Mouse (Mus musculus) liver, embryonic 14.5 days (tissue): Measurements from ENCODE around the gene Ccdc169. TPM values are rescaled to one million over a fixed set of nuclear protein-coding genes. Genes with fewer than 3 reads are reported as not detected.

Source experiments
- ATAC-seq: fragments of 200-750 bp; cut with Nextera tagmentation; 2 replicates; pipeline ENCODE4 v1.8.0; 2017; ENCODE audit warnings: moderate number of reproducible peaks, mild to moderate bottlenecking, moderate library complexity; ENCODE audit not compliant: insufficient read depth
- DNase-seq, 3 experiments: peaks; one replicate each; pipeline ENCODE4 v3.0.0-alpha.2; 2012 to 2013; ENCODE audit warnings: low read depth in 3 of 3, low spot score in 3 of 3
- H3K27ac ChIP-seq: fragments of 300-500 bp; sonication (generic); 2 replicates; pipeline ENCODE4 v1.5.1; 2014; ENCODE audit warnings: moderate library complexity, mild to moderate bottlenecking, control low read depth, inconsistent platforms
- H3K27me3 ChIP-seq: fragments of 300-500 bp; sonication (generic); 2 replicates; pipeline ENCODE4 v1.6.1; 2014; ENCODE audit warnings: mild to moderate bottlenecking, low read length, moderate library complexity; ENCODE audit not compliant: control insufficient read depth, insufficient read depth
- H3K36me3 ChIP-seq: fragments of 300-500 bp; sonication (generic); replicated peaks from 2 replicates; pipeline ENCODE4 v1.6.1; 2014; ENCODE audit warnings: low read depth; ENCODE audit not compliant: control insufficient read depth, insufficient read depth
- H3K4me1 ChIP-seq, 2 experiments: fragments of 200-500 bp in 1 of 2; fragments of 300-500 bp in 1 of 2; sonication (generic) in 1 of 2; replicated peaks; 2 replicates each; pipeline ENCODE4 v1.6.1; 2012 to 2014; ENCODE audit warnings: antibody characterized with exemption in 1 of 2, inconsistent platforms in 1 of 2, low read length in 1 of 2; ENCODE audit not compliant: control insufficient read depth in 2 of 2, insufficient read depth in 2 of 2
- H3K4me2 ChIP-seq: fragments of 300-500 bp; sonication (generic); 2 replicates; pipeline ENCODE4 v1.6.1; 2014; ENCODE audit warnings: low read depth, mild to moderate bottlenecking, control low read depth, moderate library complexity
- H3K4me3 ChIP-seq, 2 experiments: fragments of 200-500 bp in 1 of 2; fragments of 300-500 bp in 1 of 2; sonication (generic) in 1 of 2; 2 replicates each; pipeline ENCODE4 v1.5.1; 2012 to 2014; ENCODE audit warnings: low read depth in 2 of 2, low read length in 2 of 2, mild to moderate bottlenecking in 2 of 2, control low read depth in 1 of 2, inconsistent platforms in 1 of 2, moderate library complexity in 1 of 2; ENCODE audit not compliant: insufficient read depth in 1 of 2
- H3K9ac ChIP-seq: fragments of 300-500 bp; sonication (generic); replicated peaks from 2 replicates; pipeline ENCODE4 v1.6.1; 2014; ENCODE audit warnings: mild to moderate bottlenecking, control low read depth, moderate library complexity
- H3K9me3 ChIP-seq: fragments of 300-500 bp; sonication (generic); 2 replicates; pipeline ENCODE4 v1.6.1; 2016; ENCODE audit warnings: low read length, mixed read lengths; ENCODE audit not compliant: control insufficient read depth
- CTCF ChIP-seq: IDR thresholded peaks from 2 replicates; pipeline ENCODE4 v1.5.1; 2016; ENCODE audit warnings: antibody characterized with exemption, low read depth, control low read depth
- EP300 ChIP-seq: IDR thresholded peaks from 2 replicates; pipeline ENCODE4 v1.6.1; 2016; ENCODE audit warnings: antibody characterized with exemption, low read depth
- WGBS: fragments of 180-500 bp; shearing (Covaris S2); extraction: QIAGEN DNeasy Blood & Tissue Kit; methylation state at CpG from one replicate; pipeline ENCODE4 v1.1.7; 2014; ENCODE audit not compliant: insufficient replicate concordance; 5-methylcytosine and 5-hydroxymethylcytosine counted together
- polyA plus RNA-seq, 2 experiments: library from polyadenylated mRNA; depleted of rRNA in 1 of 2; stranded (reverse) in 1 of 2; unstranded in 1 of 2; fragments of >200 nt; fragmentation: Nextera tagmentation in 1 of 2; extraction: Ambion mirVana in 1 of 2; gene quantifications; 2 replicates each; pipeline versions ENCODE4 v1.2.1 to v1.2.3; 2012 to 2014

The Ccdc169 gene
- polyA plus RNA-seq, 2 experiments: not detected

DNA sequence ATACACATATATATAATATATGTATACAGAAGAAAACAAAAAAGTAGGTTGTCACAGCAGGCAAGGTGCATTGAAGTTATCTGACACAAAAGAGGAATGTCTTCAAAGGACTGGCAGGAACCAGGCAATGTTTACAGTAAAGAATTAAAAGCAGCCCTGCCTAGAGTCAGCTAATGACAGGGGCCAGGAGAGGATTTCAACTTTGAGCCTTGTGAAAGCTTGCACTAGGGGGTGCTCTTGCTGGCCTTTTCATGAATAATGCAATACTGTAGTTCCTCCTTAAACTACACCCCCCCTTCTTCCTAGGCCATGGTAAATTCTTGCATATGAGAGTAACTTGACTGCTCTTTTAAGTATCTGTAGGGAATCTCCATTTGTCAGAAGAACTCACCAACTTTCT lies 36.0 kb upstream of the Ccdc169 start:
- Histone ChIP-seq H3K36me3 (no peaks in the 10 kb centered on the region), H3K4me1 (no peaks in the 10 kb centered on the region), H3K9me3 (no peaks in the 10 kb centered on the region), H3K4me2 (no peak overlapping the region), H3K27ac (no peak overlapping the region), H3K27me3 (no peaks in the 10 kb centered on the region), H3K9ac (no peak overlapping the region), H3K4me3 (no peak overlapping the region)
- TF ChIP-seq EP300: no peak
- no peak for TF ChIP-seq CTCF
- DNase-seq (no peak), ATAC-seq (no peak)

DNA sequence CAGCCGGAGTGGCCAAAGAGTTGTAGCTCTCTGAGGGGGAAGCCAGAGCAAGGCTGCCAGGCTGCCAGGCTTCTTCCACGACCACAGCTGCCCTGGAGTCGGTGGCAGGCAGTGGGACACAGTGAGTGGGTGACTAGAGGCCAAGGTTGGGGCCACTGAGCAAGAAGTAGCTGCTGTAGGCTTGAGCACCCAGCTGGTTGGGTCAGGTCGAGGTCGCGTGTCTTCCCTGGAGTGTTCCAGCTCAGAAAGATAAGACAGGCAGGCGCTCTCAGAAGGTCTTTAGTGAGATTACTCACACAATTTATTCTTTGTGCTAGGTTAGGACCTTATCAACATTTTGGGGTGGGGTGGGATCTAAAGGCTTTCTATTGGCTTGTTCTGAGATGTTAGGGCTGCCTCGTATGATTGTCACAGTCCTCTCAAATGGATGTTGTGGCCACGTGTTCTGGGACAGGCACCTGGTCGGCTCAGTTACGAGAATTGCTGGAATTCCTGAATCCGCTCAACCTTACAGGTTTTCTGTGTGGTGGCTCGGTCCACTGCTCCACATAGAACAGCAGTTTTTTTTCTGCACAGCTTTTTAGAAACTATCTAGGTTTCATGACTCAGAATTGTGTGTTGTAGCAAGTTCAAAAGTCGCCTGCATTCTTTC lies 31.6 kb upstream of the Ccdc169 start:
- no peaks in the 10 kb centered on the region for H3K36me3 ChIP-seq
- no peaks in the 10 kb centered on the region for H3K9me3 ChIP-seq
- no peak overlapping the region for H3K27ac ChIP-seq
- no peak for DNase-seq
- no peak for ATAC-seq
- no peaks in the 10 kb centered on the region for H3K27me3 ChIP-seq
- TF ChIP-seq EP300 (no peak), CTCF (no peak)
- 62% methylated on average over 14 of the region's 14 CpGs for WGBS
- no peaks in the 10 kb centered on the region for H3K4me1 ChIP-seq
- no peak overlapping the region for H3K4me2 ChIP-seq
- H3K9ac ChIP-seq: no peak overlapping the region
- H3K4me3 ChIP-seq: no peak overlapping the region

DNA sequence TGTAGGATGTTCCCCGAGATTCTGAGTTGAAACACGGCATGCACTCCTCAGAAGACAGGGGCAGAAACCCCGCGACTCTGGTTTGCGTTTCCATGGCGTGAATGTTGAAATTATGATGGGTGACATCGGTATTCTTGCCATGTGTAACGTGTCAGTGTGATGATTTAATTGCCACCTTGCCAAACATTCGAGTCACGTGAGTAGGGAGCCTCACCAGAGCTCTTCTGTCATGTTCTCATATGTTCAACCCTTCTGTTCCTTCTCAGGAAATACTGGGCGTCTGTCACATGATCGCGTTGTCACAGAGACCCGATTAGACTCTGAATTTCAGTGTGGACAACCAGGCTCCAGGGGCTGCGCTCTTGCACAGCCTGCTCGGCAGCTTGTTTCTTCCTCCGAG lies 31.1 kb upstream of the Ccdc169 start:
- DNase-seq (no peak), ATAC-seq (no peak)
- TF ChIP-seq CTCF (no peak), EP300 (no peak)
- WGBS: 75% methylated on average over 17 of the region's 17 CpGs
- no peak overlapping the region for H3K9ac ChIP-seq
- no peak overlapping the region for H3K27ac ChIP-seq
- no peak overlapping the region for H3K4me2 ChIP-seq
- no peaks in the 10 kb centered on the region for H3K36me3 ChIP-seq
- H3K9me3 ChIP-seq: no peaks in the 10 kb centered on the region
- no peak overlapping the region for H3K4me3 ChIP-seq
- no peaks in the 10 kb centered on the region for H3K27me3 ChIP-seq
- no peaks in the 10 kb centered on the region for H3K4me1 ChIP-seq

GRCm38 (mm10) chr3:55109097-55109496 lies 28.0 kb upstream of the Ccdc169 start:
- DNase-seq (no peak), ATAC-seq (no peak)
- H3K4me1 ChIP-seq: peaks cover 4 to 10% of the 10 kb centered on the region in 2 experiments; a peak in 3 of 4 replicates
- no peaks in the 10 kb centered on the region for H3K9me3 ChIP-seq
- no peak overlapping the region for H3K4me2 ChIP-seq
- H3K4me3 ChIP-seq: no peak overlapping the region
- WGBS: 72% methylated on average over 4 of the region's 4 CpGs
- no peak overlapping the region for H3K27ac ChIP-seq
- H3K27me3 ChIP-seq: no peaks in the 10 kb centered on the region
- no peak overlapping the region for H3K9ac ChIP-seq
- TF ChIP-seq EP300: no peak
- no peak for TF ChIP-seq CTCF
- H3K36me3 ChIP-seq: no peaks in the 10 kb centered on the region

GRCm38 (mm10) chr3:55111935-55112709 lies 25.0 kb upstream of the Ccdc169 start, which contains the start of gene Spg20:
Spg20 (plus strand) TSS chr3:55112108.
- Histone ChIP-seq H3K36me3 (no peaks in the 10 kb centered on the region), H3K9ac (peak within 1 kb of the TSS; percentile 80), H3K4me1 (peaks cover 4 to 15% of the 10 kb centered on the region in 2 experiments; a peak in 3 of 4 replicates), H3K27ac (no peak within 1 kb of the TSS), H3K4me2 (peak within 1 kb of the TSS; percentile 68), H3K4me3 (peak within 1 kb of the TSS; percentile 78 to 79), H3K9me3 (no peaks in the 10 kb centered on the region), H3K27me3 (no peaks in the 10 kb centered on the region)
- under 1% methylated on average over 58 of the region's 58 CpGs for WGBS
- DNase-seq (peak; percentile 59 to 68 (median 68)), ATAC-seq (peak; percentile 93)
- TF ChIP-seq CTCF (peak; percentile 94), EP300 (no peak)
